Mouse (Mus musculus): Measurements from ENCODE around the gene Tenm2. TPM values are rescaled to one million over a fixed set of nuclear protein-coding genes. Genes with fewer than 3 reads are reported as not detected.

The Tenm2 gene
- total and polyA plus RNA-seq, 3 experiments = not detected

DNA sequence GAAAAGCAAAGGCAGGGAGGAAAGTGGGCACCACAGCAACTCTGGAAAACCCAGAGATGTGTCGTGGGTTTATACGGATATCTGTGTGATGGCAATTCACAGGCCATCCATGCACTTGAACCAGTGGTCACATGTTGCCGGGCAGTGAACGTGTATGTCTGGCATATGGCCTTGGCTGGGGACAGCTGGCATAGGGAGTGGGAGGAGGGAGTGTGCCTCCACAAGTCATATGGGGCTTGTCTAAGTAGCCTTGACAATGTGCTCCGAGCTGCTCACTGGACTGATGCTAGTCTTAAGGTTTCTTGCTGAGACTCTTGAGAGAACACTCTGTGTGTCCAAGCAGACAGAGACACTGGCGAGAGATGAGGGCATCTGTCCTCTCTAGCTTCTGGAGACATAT lies 743.5 kb downstream of the Tenm2 start:
- no peaks in the 10 kb centered on the region for H3K27me3 ChIP-seq (replicated peaks)
- no peak for TF ChIP-seq ELF1 (IDR thresholded peaks at IDR 0.05; ENCODE audit: low read depth, low read length)
- TF ChIP-seq POLR2AphosphoS2 (IDR thresholded peaks at IDR 0.05; ENCODE audit: low read depth, low read length) = no peak
- no peak for TF ChIP-seq CTCF (conservative IDR thresholded peaks at IDR 0.05 in 1 of 2, IDR thresholded peaks at IDR 0.05 in 1 of 2; ENCODE audit: low read depth in 2 of 2, low read length in 2 of 2)
- TF ChIP-seq MXI1 (IDR thresholded peaks at IDR 0.05; ENCODE audit: low read depth, low read length) = no peak
- no peak for TF ChIP-seq ETS1 (conservative IDR thresholded peaks at IDR 0.05; ENCODE audit: low read depth, low read length)
- TF ChIP-seq MAZ (IDR thresholded peaks at IDR 0.05; ENCODE audit: low read depth, low read length) = no peak
- TF ChIP-seq MAX (IDR thresholded peaks at IDR 0.05; ENCODE audit: low read length) = no peak
- no peak for TF ChIP-seq MYC (IDR thresholded peaks at IDR 0.05; ENCODE audit: low read depth, low read length)
- TF ChIP-seq USF1 (IDR thresholded peaks at IDR 0.05; ENCODE audit: low read depth, low read length) = no peak
- TF ChIP-seq HCFC1 (IDR thresholded peaks at IDR 0.05; ENCODE audit: low read depth, low read length) = no peak
- TF ChIP-seq SIN3A (IDR thresholded peaks at IDR 0.05; ENCODE audit: low read length) = no peak
- TF ChIP-seq BHLHE40 (IDR thresholded peaks at IDR 0.05; ENCODE audit: low read depth, low read length) = no peak
- no peak for TF ChIP-seq ZNF384 (IDR thresholded peaks at IDR 0.05; ENCODE audit: low read depth, low read length)
- TF ChIP-seq ZC3H11A (IDR thresholded peaks at IDR 0.05; ENCODE audit: low read depth, low read length) = no peak
- no peak for TF ChIP-seq USF2 (conservative IDR thresholded peaks at IDR 0.05; ENCODE audit: low read depth, low read length)
- no peak for TF ChIP-seq EP300 (IDR thresholded peaks at IDR 0.05; ENCODE audit: low read length)
- TF ChIP-seq NRF1 (IDR thresholded peaks at IDR 0.05; ENCODE audit: low read depth, low read length) = no peak
- TF ChIP-seq NELFE (IDR thresholded peaks at IDR 0.05; ENCODE audit: low read depth, low read length) = no peak
- H3K4me1 ChIP-seq (ENCODE audit: control insufficient read depth in 1 of 2, insufficient read depth in 2 of 2) = no peaks in the 10 kb centered on the region
- H3K36me3 ChIP-seq (replicated peaks in 1 of 2; ENCODE audit: control insufficient read depth in 1 of 2, insufficient read depth in 1 of 2, low read length in 1 of 2) = no peaks in the 10 kb centered on the region
- no peak overlapping the region for H3K4me2 ChIP-seq (ENCODE audit: insufficient read depth, low read depth, poor library complexity, severe bottlenecking)
- no peak for DNase-seq (ENCODE audit: extremely low read depth)
- no peak overlapping the region for H3K4me3 ChIP-seq (replicated peaks in 1 of 3; ENCODE audit: low read depth in 2 of 3, low read length in 2 of 3, poor library complexity in 1 of 3)
- H3K27ac ChIP-seq (ENCODE audit: insufficient read depth, low read depth) = no peak overlapping the region
- H3K9ac ChIP-seq (ENCODE audit: insufficient read depth, low read depth) = no peak overlapping the region
- dilution Hi-C loops (cut with MboI; ENCODE audit: extremely low pct_ligation_motif_present, extremely low pct_unique_long_range_greater_than_20kb, low sequenced_read_pairs) (no loop called here), in situ Hi-C loops (cut with MboI; ENCODE audit: low pct_ligation_motif_present, low pct_unique_long_range_greater_than_20kb, low sequenced_read_pairs) (no loop called here)
- H3K79me2 ChIP-seq (replicated peaks; ENCODE audit: control insufficient read depth, extremely low read depth, insufficient read depth, poor library complexity, severe bottlenecking) = no peaks in the 10 kb centered on the region
- peaks cover 77% of the 10 kb centered on the region for H3K9me3 ChIP-seq (replicated peaks; ENCODE audit: low read length)

GRCm38 (mm10) chr11:36490085-36490484 lies 745.7 kb downstream of the Tenm2 start:
- H3K79me2 ChIP-seq (replicated peaks; ENCODE audit: control insufficient read depth, extremely low read depth, insufficient read depth, poor library complexity, severe bottlenecking) = no peaks in the 10 kb centered on the region

More at GRCm38 (mm10) chr11:36490085-36490484, 745.7 kb downstream of the Tenm2 start:
- Histone ChIP-seq H3K4me3 (replicated peaks in 1 of 3; ENCODE audit: low read depth in 2 of 3, low read length in 2 of 3, poor library complexity in 1 of 3) (no peak overlapping the region), H3K27me3 (replicated peaks) (no peaks in the 10 kb centered on the region), H3K4me1 (ENCODE audit: control insufficient read depth in 1 of 2, insufficient read depth in 2 of 2) (no peaks in the 10 kb centered on the region), H3K9ac (ENCODE audit: insufficient read depth, low read depth) (no peak overlapping the region), H3K4me2 (ENCODE audit: insufficient read depth, low read depth, poor library complexity, severe bottlenecking) (no peak overlapping the region), H3K9me3 (replicated peaks; ENCODE audit: low read length) (peaks cover 68% of the 10 kb centered on the region), H3K36me3 (replicated peaks in 1 of 2; ENCODE audit: control insufficient read depth in 1 of 2, insufficient read depth in 1 of 2, low read length in 1 of 2) (no peaks in the 10 kb centered on the region), H3K27ac (ENCODE audit: insufficient read depth, low read depth) (no peak overlapping the region)
- in situ Hi-C loops (cut with MboI; ENCODE audit: low pct_ligation_motif_present, low pct_unique_long_range_greater_than_20kb, low sequenced_read_pairs) = no loop called here
- DNase-seq (ENCODE audit: extremely low read depth) = no peak
- dilution Hi-C loops (cut with MboI; ENCODE audit: extremely low pct_ligation_motif_present, extremely low pct_unique_long_range_greater_than_20kb, low sequenced_read_pairs) = no loop called here
- no peak for TF ChIP-seq TCF12 (IDR thresholded peaks at IDR 0.05; ENCODE audit: low read depth, low read length)
- no peak for TF ChIP-seq POLR2A (IDR thresholded peaks at IDR 0.05; ENCODE audit: low read depth, low read length)
- no peak for TF ChIP-seq PAX5 (IDR thresholded peaks at IDR 0.05; ENCODE audit: low read length)
- no peak for TF ChIP-seq MYC (IDR thresholded peaks at IDR 0.05; ENCODE audit: low read depth, low read length)
- TF ChIP-seq CHD1 (IDR thresholded peaks at IDR 0.05; ENCODE audit: low read depth, low read length) = no peak
- TF ChIP-seq RCOR1 (conservative IDR thresholded peaks at IDR 0.05; ENCODE audit: low read depth, low read length) = no peak
- no peak for TF ChIP-seq E2F4 (IDR thresholded peaks at IDR 0.05; ENCODE audit: insufficient replicate concordance, low read depth, low read length)
- no peak for TF ChIP-seq MEF2A (IDR thresholded peaks at IDR 0.05; ENCODE audit: borderline replicate concordance, low read depth, low read length)
- no peak for TF ChIP-seq CTCF (conservative IDR thresholded peaks at IDR 0.05 in 1 of 2, IDR thresholded peaks at IDR 0.05 in 1 of 2; ENCODE audit: low read depth in 2 of 2, low read length in 2 of 2)
- TF ChIP-seq EP300 (IDR thresholded peaks at IDR 0.05; ENCODE audit: low read length) = no peak
- no peak for TF ChIP-seq ZNF384 (IDR thresholded peaks at IDR 0.05; ENCODE audit: low read depth, low read length)
- no peak for TF ChIP-seq MAFK (IDR thresholded peaks at IDR 0.05; ENCODE audit: insufficient replicate concordance, low read length)
- no peak for TF ChIP-seq SIN3A (IDR thresholded peaks at IDR 0.05; ENCODE audit: low read length)
- TF ChIP-seq NELFE (IDR thresholded peaks at IDR 0.05; ENCODE audit: low read depth, low read length) = no peak
- TF ChIP-seq CHD2 (IDR thresholded peaks at IDR 0.05; ENCODE audit: low read length) = no peak
- TF ChIP-seq RAD21 (IDR thresholded peaks at IDR 0.05; ENCODE audit: low read depth, low read length) = no peak
- TF ChIP-seq TBP (conservative IDR thresholded peaks at IDR 0.05; ENCODE audit: low read depth, low read length) = no peak
